Mouse (Mus musculus) small intestine, adult 2 months (tissue): ENCODE data around the gene Atp1a1. TPM values are rescaled to one million over a fixed set of nuclear protein-coding genes. Genes with fewer than 3 reads are reported as not detected.

Experiments used
- H3K27ac ChIP-seq: fragments of 200-500 bp; 2 replicates; pipeline ENCODE4 v1.5.1; 2012; ENCODE audit warnings: low read depth, low read length, control low read depth, inconsistent platforms; ENCODE audit not compliant: insufficient read depth
- H3K27me3 ChIP-seq: fragments of 200-500 bp; 2 replicates; pipeline ENCODE4 v1.6.1; 2012; ENCODE audit warnings: mild to moderate bottlenecking, moderate library complexity, low read length, inconsistent platforms; ENCODE audit not compliant: control insufficient read depth, insufficient read depth
- H3K36me3 ChIP-seq: fragments of 200-500 bp; 2 replicates; pipeline ENCODE4 v1.6.1; 2012; ENCODE audit warnings: mild to moderate bottlenecking, low read length, control low read depth, inconsistent platforms; ENCODE audit not compliant: control insufficient read depth, insufficient read depth
- H3K4me1 ChIP-seq: fragments of 200-500 bp; 2 replicates; pipeline ENCODE4 v1.6.1; 2012; ENCODE audit warnings: low read length, inconsistent platforms, mixed read lengths; ENCODE audit not compliant: control insufficient read depth, insufficient read depth, insufficient read length
- H3K4me3 ChIP-seq: fragments of 200-500 bp; 2 replicates; pipeline ENCODE4 v1.5.1; 2012; ENCODE audit warnings: low read depth, mild to moderate bottlenecking, control low read depth, inconsistent platforms, low read length, moderate library complexity
- CTCF ChIP-seq: fragments of 200-500 bp; IDR thresholded peaks from 2 replicates; pipeline ENCODE4 v1.5.1; 2012; ENCODE audit warnings: low read depth, mild to moderate bottlenecking, control low read depth, inconsistent platforms, low read length, moderate library complexity, mixed read lengths; ENCODE audit not compliant: insufficient replicate concordance, insufficient read length; ENCODE audit errors: extremely low read depth
- POLR2A ChIP-seq: fragments of 200-500 bp; IDR thresholded peaks from 2 replicates; pipeline ENCODE4 v1.6.1; 2012; ENCODE audit warnings: low read depth, mild to moderate bottlenecking, control low read depth, inconsistent platforms, low read length, moderate library complexity
- WGBS: fragments of 180-500 bp; shearing (Covaris S2); methylation state at CpG from one replicate; pipeline ENCODE4 v1.1.7; 2018; 5-methylcytosine and 5-hydroxymethylcytosine counted together
- polyA plus RNA-seq: library from polyadenylated mRNA; depleted of rRNA; stranded (reverse); fragments of >200 nt; gene quantifications from 2 replicates; pipeline ENCODE4 v1.2.3, GENCODE M21; 2012

Atp1a1 gene
- polyA plus RNA-seq, 1 experiment = 1,132 TPM

GRCm38 (mm10) chr3:101570246-101570645 is 34.2 kb downstream of the Atp1a1 start:
- Histone ChIP-seq H3K27me3 (no peaks in the 10 kb centered on the region), H3K4me3 (no peak overlapping the region), H3K27ac (no peak overlapping the region), H3K36me3 (peaks cover 5% of the 10 kb centered on the region), H3K4me1 (no peaks in the 10 kb centered on the region)
- no peak for TF ChIP-seq POLR2A
- no peak for TF ChIP-seq CTCF
- 91% methylated on average over 3 of the region's 3 CpGs for WGBS

DNA sequence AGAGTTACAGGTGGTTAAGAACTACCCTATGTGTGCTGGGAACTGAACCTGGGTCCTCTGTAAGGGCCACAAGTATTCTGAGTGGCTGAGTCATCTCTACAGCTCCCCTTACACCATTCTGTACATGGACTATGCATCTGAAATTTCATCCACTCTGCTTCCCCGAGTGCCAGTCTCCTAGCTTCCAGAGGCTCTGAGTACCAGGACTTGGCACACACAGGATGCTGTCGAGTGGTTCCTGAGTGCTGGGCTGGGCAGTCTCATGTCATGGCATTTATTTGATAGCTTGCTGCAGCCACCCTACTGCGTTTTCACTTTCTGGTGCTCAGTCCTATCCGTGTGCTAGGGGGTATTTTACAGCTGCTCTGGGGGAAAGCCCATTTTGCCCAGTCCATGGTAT is 35.9 kb downstream of the Atp1a1 start:
- Histone ChIP-seq H3K27ac (no peak overlapping the region), H3K36me3 (no peaks in the 10 kb centered on the region), H3K27me3 (no peaks in the 10 kb centered on the region), H3K4me1 (no peaks in the 10 kb centered on the region), H3K4me3 (no peak overlapping the region)
- no peak for TF ChIP-seq CTCF
- no peak for TF ChIP-seq POLR2A
- WGBS = 88% methylated on average over 4 of the region's 4 CpGs

- Histone ChIP-seq H3K4me3 (no peak overlapping the region), H3K36me3 (no peaks in the 10 kb centered on the region), H3K27ac (no peak overlapping the region), H3K27me3 (no peaks in the 10 kb centered on the region), H3K4me1 (no peaks in the 10 kb centered on the region)
- WGBS = 99% methylated on average over 2 of the region's 2 CpGs
- TF ChIP-seq CTCF (no peak), POLR2A (no peak)
Observed at GRCm38 (mm10) chr3:101564011-101564410, 40.5 kb downstream of the Atp1a1 start.

DNA sequence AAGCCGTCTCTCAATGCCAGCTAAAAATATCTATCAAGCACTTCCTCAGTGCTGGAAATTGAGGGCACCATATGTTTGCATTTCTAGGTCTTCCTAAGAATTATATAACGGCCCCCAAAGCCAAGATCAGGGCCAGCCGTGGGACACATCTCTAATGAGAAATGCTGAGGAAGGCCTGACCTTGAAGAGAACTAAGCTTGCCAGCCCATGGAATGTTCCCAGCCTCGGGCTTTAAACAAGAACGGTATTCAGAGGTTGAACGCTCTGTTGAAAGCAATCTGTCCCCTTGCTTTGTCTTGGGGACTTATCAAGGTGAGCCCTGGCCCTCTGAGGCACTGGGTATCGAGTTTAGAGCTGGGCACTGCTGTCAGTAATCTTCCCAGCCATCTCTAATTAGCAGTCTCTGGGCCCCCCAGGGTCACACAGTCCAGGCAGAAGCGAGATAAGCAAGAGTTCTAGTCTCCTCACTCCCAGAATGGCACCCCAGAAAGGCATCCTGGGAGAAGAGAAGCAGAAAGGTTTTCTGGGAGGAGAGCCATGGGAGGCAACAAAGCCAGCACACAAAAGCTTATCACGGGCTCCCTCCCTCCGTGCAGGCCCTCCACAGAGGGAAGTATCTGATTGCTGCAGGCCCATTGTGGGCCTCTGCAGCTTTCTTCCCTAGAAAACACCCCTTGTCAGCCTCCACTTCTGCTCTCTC is 41.8 kb downstream of the Atp1a1 start:
- Histone ChIP-seq H3K27ac (no peak overlapping the region), H3K4me3 (no peak overlapping the region), H3K36me3 (no peaks in the 10 kb centered on the region), H3K4me1 (no peaks in the 10 kb centered on the region), H3K27me3 (no peaks in the 10 kb centered on the region)
- WGBS = 57% methylated on average over 10 of the region's 10 CpGs
- TF ChIP-seq POLR2A = no peak
- no peak for TF ChIP-seq CTCF

- Histone ChIP-seq H3K4me3 (no peak overlapping the region), H3K36me3 (no peaks in the 10 kb centered on the region), H3K27me3 (no peaks in the 10 kb centered on the region), H3K27ac (no peak overlapping the region), H3K4me1 (no peaks in the 10 kb centered on the region)
- WGBS = 79% methylated on average over 5 of the region's 5 CpGs
- no peak for TF ChIP-seq POLR2A
- no peak for TF ChIP-seq CTCF
Observed at GRCm38 (mm10) chr3:101561948-101562347, 42.5 kb downstream of the Atp1a1 start.

DNA sequence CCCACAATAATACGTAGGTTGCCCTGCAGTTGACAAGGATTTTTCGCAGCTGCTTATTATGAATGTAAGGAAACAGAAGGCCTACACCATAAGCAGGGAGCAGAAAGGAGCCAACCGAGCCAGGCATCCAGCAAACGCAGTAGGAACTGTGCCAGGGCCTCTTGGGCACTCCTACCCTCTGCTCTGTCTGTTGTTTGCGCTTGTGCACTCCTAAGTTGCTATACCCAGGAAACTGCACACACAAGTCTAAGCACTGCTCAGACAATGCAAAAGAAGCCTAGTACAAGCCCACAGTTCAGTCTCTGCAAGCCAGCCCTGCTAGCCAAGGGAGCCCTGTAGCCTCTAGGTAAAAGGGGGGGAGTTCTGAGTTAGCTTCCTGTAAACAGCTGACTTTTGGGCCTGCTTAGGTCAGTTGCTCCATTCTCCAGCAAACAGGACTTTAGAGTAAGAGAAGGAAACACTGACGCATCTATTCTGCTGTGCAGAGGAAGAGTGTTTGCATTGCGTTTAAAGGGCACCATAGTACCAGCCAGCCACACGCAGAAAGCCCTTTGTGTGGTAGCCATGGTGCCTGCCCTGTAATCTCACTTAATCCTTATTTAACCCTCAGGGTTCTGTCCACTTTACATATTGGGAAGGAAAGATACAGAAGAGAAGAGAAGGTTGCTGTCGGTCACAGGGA is 43.5 kb downstream of the Atp1a1 start:
- no peaks in the 10 kb centered on the region for H3K27me3 ChIP-seq
- H3K27ac ChIP-seq = no peak overlapping the region
- H3K4me1 ChIP-seq = no peaks in the 10 kb centered on the region
- WGBS = 74% methylated on average over 9 of the region's 9 CpGs
- TF ChIP-seq CTCF = no peak
- no peak for TF ChIP-seq POLR2A
- no peaks in the 10 kb centered on the region for H3K36me3 ChIP-seq
- no peak overlapping the region for H3K4me3 ChIP-seq

DNA sequence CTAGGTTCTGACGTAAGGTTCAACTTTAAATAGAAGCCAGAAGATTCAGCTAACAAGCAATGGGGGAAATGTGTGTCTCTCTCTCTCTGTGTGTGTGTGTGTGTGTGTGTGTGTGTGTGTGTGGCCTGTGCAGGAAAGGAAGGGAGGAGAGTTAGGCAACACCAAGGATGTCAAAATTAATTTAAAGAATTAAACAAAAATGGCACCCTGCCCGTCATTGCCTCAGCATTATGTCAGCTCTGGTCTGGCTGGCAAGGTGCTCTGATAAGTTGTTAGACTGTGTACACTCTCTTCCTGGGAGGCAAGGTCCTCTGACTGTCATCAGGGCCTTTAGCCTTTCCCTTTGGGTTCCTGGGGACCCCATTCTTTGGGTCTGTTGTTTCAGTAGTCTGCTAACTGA is 47.8 kb downstream of the Atp1a1 start:
- TF ChIP-seq CTCF = no peak
- no peak for TF ChIP-seq POLR2A
- peaks cover 12% of the 10 kb centered on the region for H3K4me1 ChIP-seq

More for the DNA sequence above, 47.8 kb downstream of the Atp1a1 start:
- H3K36me3 ChIP-seq = no peaks in the 10 kb centered on the region
- no peak overlapping the region for H3K4me3 ChIP-seq
- H3K27ac ChIP-seq = no peak overlapping the region
- no peaks in the 10 kb centered on the region for H3K27me3 ChIP-seq
- 84% methylated on average over 2 of the region's 2 CpGs for WGBS
